Mouse (Mus musculus): ENCODE measurements around the gene Nrip1.

The Nrip1 gene

GRCm38 (mm10) chr16:76370716-76371613 is 2.7 kb downstream of the Nrip1 start:
- no peak for DNase-seq

DNA sequence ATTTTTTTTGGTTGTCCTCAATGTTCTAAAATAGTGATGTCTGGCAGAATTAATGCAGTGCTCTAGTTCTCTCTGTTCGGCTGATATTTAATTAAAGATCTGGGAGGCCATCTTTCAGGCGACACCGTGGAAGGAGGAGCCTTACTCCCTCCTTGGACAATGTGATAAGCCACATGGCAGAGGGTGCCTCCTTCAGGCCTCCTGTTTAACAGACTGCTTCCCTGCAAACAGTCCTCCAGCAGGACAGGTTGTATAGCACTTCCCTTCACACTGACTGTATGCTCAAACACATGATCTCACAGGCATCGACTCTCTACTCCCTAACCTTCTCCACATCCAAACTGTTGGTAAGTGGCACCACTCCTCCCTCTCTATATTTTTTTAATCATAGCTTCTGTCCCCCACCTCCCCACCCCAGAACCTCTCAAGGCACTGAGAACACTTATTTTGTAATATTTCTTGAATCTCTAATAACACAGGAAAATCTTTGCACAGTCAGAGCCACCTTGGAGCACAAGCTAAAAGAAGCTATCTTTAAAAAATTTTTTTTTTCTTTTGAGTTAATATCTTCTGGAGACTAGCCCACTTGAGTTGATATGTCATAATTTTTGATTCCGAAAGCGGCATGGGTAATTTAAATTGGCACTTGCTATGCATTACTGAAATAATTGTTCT is 3.4 kb downstream of the Nrip1 start:
- DNase-seq = no peak

GRCm38 (mm10) chr16:76369236-76369635 is 4.4 kb downstream of the Nrip1 start:
- DNase-seq = no peak

DNA sequence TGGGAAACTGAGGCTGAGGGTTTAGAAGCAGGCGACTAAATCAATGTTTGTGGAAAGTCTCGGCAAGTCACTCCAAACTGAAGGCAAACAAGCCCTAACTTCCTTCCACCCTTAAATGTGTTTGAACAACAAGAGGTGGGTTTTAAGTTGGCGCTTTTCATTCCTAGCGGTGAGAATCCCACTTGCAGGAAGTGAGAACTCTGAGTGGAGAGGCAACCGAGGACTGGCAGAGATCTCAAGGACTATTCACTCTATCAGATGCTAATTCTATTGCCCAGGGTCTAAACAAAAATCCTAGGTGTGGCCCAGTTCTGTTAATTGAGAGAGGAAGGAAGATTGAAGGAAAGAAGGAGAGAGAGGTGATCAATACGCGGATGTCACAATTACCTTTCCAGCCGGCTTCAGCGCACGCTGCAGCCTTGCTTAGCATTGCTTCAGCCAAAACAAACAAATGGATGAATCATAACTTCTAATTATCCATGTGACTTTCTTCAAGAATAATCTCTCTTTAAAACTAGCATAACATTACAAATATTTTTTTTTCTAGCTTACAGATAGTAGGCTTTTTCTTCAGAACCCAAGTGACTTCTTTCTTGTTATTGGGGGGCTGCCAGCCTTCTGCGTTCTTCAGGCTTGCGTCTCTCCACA is 6.2 kb downstream of the Nrip1 start:
- DNase-seq = no peak

GRCm38 (mm10) chr16:76365790-76366406 is 7.7 kb downstream of the Nrip1 start:
- DNase-seq = no peak

DNA sequence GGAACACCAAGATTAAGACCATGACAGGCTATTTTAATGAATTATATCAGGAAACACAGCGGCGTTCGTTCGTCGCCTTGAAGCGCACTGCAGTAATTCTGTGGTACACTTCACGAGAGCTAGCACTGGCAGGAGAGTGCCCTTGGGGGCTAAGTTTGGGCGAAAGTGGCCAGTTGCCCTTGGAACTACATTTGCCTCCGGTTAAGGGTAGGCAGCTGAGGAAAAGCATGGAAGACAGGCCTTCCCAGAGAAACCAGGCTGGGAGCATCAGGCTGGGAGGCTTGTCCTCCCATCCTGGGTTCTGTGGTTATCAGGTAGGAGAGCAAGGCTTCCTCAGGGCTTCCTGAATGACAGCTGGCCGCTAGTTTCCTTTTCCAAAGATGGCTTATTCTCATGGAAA is 8.4 kb downstream of the Nrip1 start:
- DNase-seq = no peak

GRCm38 (mm10) chr16:76363641-76364040 is 10.0 kb downstream of the Nrip1 start:
- DNase-seq = no peak

DNA sequence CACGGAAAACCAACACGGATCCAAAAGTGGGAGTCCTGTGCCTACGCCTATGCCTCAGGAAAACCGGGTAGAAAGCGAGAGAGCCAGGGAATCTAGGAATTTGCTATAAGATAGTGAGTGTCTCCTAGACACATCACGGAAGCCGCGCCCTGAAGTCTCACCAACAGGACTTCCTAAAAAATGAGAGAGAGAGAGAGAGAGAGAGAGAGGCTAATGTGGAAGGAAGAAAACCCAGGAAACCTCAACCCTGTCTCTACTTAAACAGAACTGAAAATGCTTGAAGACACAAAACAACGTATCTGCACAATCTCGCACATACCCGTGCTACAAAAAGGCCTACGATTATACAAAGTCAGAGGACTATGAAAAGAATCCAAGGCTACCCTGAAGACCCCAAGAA is 10.6 kb downstream of the Nrip1 start:
- DNase-seq = no peak

- DNase-seq = no peak
Observed at GRCm38 (mm10) chr16:76360441-76360840, 13.2 kb downstream of the Nrip1 start.

DNA sequence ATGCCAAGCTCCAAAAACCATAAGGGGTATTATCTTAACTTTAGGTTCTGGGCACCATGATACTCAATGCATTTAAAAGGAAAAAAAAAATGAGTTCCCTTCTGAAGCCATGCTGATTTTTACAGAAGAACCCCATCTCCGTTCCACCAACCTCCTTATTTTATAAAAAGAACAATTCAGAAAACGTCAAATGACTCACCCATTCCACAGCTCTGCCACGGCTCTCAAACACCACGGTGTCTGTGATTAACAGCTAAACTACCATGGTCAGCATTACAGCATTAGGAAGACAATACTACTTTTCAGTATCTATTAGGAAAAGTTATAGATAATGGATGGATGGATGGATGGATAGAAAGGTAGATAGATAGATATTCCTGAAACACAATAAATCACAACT is 14.9 kb downstream of the Nrip1 start:
- DNase-seq = no peak

- DNase-seq = no peak
Observed at GRCm38 (mm10) chr16:76358128-76358748, 15.4 kb downstream of the Nrip1 start.

DNA sequence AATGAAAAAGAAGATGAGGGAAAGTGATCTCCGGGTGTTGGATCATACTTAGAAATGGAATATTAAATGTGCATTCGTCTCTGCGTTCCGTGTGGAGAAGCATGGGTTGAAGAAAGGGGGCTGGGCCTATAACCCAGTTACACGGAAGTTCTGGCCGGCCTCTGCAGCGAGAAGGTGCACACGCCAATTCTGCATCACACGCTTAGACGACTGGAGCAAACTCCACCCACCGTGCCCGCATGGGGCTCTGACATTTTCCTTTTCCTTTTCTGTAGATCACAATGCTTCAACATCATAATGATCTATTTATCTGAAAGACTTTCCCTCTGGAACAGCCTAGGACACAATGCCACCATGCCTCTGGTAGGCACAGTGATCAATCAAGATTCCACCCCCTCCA is 16.5 kb downstream of the Nrip1 start:
- DNase-seq = no peak

GRCm38 (mm10) chr16:76355947-76356550 is 17.6 kb downstream of the Nrip1 start:
- DNase-seq = no peak

- DNase-seq = no peak
Observed at GRCm38 (mm10) chr16:76355267-76355666, 18.4 kb downstream of the Nrip1 start.

DNA sequence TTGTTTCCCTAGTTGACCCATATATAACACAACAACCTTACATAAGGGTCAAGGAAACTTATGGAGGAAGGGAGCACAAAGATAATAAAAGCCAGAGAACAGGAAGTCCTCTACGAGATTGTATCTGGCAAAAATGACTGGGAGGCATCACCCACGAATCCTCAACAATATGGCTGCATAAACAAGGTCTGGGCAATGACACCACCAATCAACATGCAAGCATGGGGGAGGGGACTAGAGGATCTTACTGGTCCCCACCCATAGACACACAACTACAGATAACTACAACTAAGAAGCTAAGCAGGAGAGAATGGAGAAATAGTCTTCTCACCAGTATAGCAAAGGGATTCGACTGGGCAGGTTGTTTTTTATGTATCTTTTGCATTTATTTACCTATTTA is 18.8 kb downstream of the Nrip1 start:
- DNase-seq = no peak

- DNase-seq = no peak
Observed at GRCm38 (mm10) chr16:76354289-76354688, 19.3 kb downstream of the Nrip1 start.

DNA sequence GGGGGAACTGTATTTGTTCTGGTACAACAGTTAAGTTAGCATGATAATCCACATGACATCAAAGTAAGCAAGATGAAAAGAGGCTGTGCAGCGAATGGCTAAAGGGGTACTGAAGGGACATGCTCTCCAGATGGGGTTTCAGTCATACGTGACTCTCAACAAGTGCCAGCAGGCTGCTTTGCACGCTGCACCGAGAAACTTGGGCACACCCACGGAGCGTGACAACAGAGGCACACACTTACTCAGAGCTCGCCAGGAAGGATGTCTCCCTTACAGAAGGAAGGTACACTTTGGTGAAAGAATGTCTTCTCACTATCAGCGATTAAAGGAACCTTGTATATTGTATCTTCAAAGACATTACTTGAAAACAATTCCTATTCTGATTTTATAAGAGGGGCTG is 22.7 kb downstream of the Nrip1 start:
- no peak for DNase-seq

DNA sequence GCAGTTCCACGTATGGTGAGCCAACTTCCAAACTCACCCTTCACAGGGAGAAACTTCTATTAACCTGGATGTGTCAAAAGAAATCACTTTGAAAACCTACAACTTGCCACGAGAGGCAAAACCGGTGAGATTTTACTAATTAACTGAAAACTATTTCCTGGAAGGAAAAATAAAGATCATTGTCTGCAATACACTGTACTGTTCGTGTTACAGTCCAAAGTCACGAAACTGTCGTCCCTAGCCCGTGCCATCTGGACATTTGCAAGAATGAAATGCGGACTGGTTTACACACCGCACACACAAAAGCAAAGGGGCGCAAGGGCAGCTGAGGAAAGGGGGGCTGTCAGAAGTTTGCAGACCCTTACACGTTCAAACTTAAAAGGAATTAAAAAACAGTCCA is 24.6 kb downstream of the Nrip1 start:
- no peak for DNase-seq

- DNase-seq = no peak
Observed at GRCm38 (mm10) chr16:76347719-76348421, 25.8 kb downstream of the Nrip1 start.

- no peak for DNase-seq
Observed at GRCm38 (mm10) chr16:76346371-76346770, 27.3 kb downstream of the Nrip1 start.

GRCm38 (mm10) chr16:76344761-76345368 is 28.8 kb downstream of the Nrip1 start:
- DNase-seq = no peak
